Mouse (Mus musculus) forebrain, embryonic 16.5 days (tissue): ENCODE measurements around the gene Il20rb. TPM values are rescaled to one million over a fixed set of nuclear protein-coding genes. Genes with fewer than 3 reads are reported as not detected.

Source experiments
- ATAC-seq: fragments of 200-750 bp; cut with Nextera tagmentation; 2 replicates; pipeline ENCODE4 v1.8.0; 2017; ENCODE audit warnings: mild to moderate bottlenecking, moderate library complexity
- H3K27ac ChIP-seq: fragments of 300-500 bp; sonication (generic); 2 replicates; pipeline ENCODE4 v1.5.1; 2014; ENCODE audit warnings: low read length, control low read depth
- H3K27me3 ChIP-seq: fragments of 300-500 bp; sonication (generic); replicated peaks from 2 replicates; pipeline ENCODE4 v1.6.1; 2014; ENCODE audit warnings: low read length; ENCODE audit not compliant: control insufficient read depth, insufficient read depth
- H3K36me3 ChIP-seq: fragments of 300-500 bp; sonication (generic); 2 replicates; pipeline ENCODE4 v1.6.1; 2014; ENCODE audit not compliant: control insufficient read depth, insufficient read depth
- H3K4me1 ChIP-seq: fragments of 300-500 bp; sonication (generic); replicated peaks from 2 replicates; pipeline ENCODE4 v1.6.1; 2014; ENCODE audit warnings: low read length; ENCODE audit not compliant: control insufficient read depth, insufficient read depth
- H3K4me2 ChIP-seq: fragments of 300-500 bp; sonication (generic); 2 replicates; pipeline ENCODE4 v1.6.1; 2014; ENCODE audit warnings: mild to moderate bottlenecking, low read length, control low read depth
- H3K4me3 ChIP-seq: fragments of 300-500 bp; sonication (generic); replicated peaks from 2 replicates; pipeline ENCODE4 v1.5.1; 2014; ENCODE audit warnings: mild to moderate bottlenecking, low read length, control low read depth
- H3K9ac ChIP-seq: fragments of 300-500 bp; sonication (generic); replicated peaks from 2 replicates; pipeline ENCODE4 v1.6.1; 2014; ENCODE audit warnings: low read depth, low read length, control low read depth
- H3K9me3 ChIP-seq: fragments of 300-500 bp; sonication (generic); 2 replicates; pipeline ENCODE4 v1.6.1; 2016; ENCODE audit warnings: low read length; ENCODE audit not compliant: control insufficient read depth
- WGBS: fragments of 180-500 bp; shearing (Covaris S2); extraction: QIAGEN DNeasy Blood & Tissue Kit; methylation state at CpG from one replicate; pipeline ENCODE4 v1.1.7; 2014; 5-methylcytosine and 5-hydroxymethylcytosine counted together
- polyA plus RNA-seq: library from polyadenylated mRNA; unstranded; fragments of >200 nt; fragmentation: Nextera tagmentation; extraction: Ambion mirVana; gene quantifications from 2 replicates; pipeline ENCODE4 v1.2.1, GENCODE M21; 2015

The Il20rb gene
- polyA plus RNA-seq, 1 experiment from 2014 or later: 0.53 TPM

DNA sequence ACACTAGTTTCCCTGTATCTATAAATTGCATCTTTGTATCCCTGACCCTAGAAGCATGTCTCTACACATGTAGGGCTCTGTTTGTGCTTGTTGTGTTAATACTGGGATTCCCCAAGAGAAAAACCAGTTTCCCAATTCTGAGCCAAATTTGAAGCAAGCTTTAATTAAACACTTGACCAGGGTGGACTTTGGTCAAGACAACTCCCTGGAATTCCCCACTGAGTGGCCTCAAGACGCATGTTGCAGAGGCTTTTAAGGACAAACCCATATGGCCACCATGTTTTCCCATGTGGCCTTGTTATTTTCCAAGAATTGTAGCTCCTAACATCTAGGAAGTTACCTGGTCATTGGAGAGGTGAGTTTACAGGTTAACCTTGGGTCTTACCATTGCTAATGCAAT lies 12.5 kb downstream of the Il20rb start:
- ATAC-seq: no peak
- WGBS: 95% methylated on average over 1 of the region's 1 CpGs

DNA sequence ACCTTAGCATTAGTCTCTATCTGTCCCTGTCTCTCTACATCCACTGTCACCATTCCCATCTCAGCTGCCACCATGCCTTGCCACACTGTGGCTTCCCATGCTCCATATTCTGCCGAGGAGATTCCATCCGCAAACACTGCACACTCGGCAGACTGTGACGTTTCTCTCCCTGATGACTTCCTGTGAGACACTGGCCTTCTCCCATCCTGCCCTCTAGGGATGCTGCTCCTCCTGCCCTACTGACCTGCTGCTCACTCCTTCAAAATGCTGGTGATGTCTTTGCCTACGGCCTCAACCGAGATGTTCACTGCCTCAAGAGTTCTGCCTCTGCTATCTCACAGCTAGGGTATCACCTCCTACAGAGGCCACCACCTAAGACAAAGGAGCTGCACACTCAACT lies 13.2 kb downstream of the Il20rb start:
- Histone ChIP-seq H3K4me3 (no peak overlapping the region), H3K9me3 (no peaks in the 10 kb centered on the region), H3K4me2 (no peak overlapping the region), H3K27ac (no peak overlapping the region), H3K36me3 (no peaks in the 10 kb centered on the region), H3K4me1 (0 out of 2 replicates have a peak, but pooled peaks cover 2% of the 10 kb centered on the region), H3K9ac (no peak overlapping the region), H3K27me3 (no peaks in the 10 kb centered on the region)
- WGBS: 88% methylated on average over 6 of the region's 6 CpGs
- no peak for ATAC-seq

More for the DNA sequence above, 12.5 kb downstream of the Il20rb start:
- Histone ChIP-seq H3K9me3 (no peaks in the 10 kb centered on the region), H3K27ac (no peak overlapping the region), H3K27me3 (no peaks in the 10 kb centered on the region), H3K9ac (no peak overlapping the region), H3K36me3 (no peaks in the 10 kb centered on the region), H3K4me2 (no peak overlapping the region), H3K4me1 (0 out of 2 replicates have a peak, but pooled peaks cover 2% of the 10 kb centered on the region), H3K4me3 (no peak overlapping the region)

DNA sequence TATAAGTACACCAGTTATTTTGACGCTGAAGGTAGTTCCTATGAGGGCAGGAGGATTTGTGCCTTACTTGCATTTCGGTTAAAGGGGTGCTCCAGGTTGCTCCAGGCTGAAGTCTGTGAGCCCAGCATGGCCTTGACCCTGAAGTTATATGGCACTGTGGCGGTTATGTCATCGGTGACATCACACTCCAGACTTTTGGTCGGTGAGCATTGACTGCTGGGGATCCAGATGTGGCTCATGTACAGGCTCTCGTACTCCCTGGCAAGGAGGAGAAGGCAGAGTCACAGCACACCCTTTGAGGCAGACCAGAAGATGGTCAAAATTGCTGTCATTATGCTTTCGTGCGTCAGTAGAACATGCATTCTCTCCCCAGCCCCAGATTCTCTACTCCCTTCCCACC lies 13.7 kb downstream of the Il20rb start:
- 94% methylated on average over 8 of the region's 8 CpGs for WGBS
- H3K4me2 ChIP-seq: no peak overlapping the region
- H3K4me3 ChIP-seq: no peak overlapping the region
- H3K9me3 ChIP-seq: no peaks in the 10 kb centered on the region
- H3K27me3 ChIP-seq: no peaks in the 10 kb centered on the region
- no peak for ATAC-seq
- H3K4me1 ChIP-seq: 0 out of 2 replicates have a peak, but pooled peaks cover 2% of the 10 kb centered on the region
- H3K9ac ChIP-seq: no peak overlapping the region
- no peak overlapping the region for H3K27ac ChIP-seq
- H3K36me3 ChIP-seq: no peaks in the 10 kb centered on the region

DNA sequence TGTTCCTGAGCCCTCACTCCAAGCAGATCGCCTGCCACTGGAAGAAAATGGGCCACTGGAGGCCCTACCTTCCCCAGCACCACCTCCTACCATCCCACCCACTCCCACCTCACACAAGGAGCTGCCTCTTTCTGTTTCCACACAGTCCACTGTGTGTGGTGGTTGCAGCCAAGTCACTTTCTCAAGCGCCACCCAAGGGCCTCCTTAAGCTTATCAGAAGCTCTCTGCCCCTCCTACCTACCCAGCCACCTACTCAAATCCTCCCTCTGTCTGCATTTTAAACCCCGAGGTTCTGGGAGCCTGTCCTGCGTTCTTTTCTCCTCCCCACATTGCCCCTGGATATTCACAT lies 15.0 kb downstream of the Il20rb start:
- 76% methylated on average over 4 of the region's 4 CpGs for WGBS
- H3K9ac ChIP-seq: no peak overlapping the region
- H3K27me3 ChIP-seq: no peaks in the 10 kb centered on the region
- ATAC-seq: no peak
- H3K9me3 ChIP-seq: no peaks in the 10 kb centered on the region
- H3K27ac ChIP-seq: no peak overlapping the region
- H3K4me2 ChIP-seq: no peak overlapping the region
- H3K4me1 ChIP-seq: peaks cover 15% of the 10 kb centered on the region
- no peaks in the 10 kb centered on the region for H3K36me3 ChIP-seq
- H3K4me3 ChIP-seq: no peak overlapping the region

DNA sequence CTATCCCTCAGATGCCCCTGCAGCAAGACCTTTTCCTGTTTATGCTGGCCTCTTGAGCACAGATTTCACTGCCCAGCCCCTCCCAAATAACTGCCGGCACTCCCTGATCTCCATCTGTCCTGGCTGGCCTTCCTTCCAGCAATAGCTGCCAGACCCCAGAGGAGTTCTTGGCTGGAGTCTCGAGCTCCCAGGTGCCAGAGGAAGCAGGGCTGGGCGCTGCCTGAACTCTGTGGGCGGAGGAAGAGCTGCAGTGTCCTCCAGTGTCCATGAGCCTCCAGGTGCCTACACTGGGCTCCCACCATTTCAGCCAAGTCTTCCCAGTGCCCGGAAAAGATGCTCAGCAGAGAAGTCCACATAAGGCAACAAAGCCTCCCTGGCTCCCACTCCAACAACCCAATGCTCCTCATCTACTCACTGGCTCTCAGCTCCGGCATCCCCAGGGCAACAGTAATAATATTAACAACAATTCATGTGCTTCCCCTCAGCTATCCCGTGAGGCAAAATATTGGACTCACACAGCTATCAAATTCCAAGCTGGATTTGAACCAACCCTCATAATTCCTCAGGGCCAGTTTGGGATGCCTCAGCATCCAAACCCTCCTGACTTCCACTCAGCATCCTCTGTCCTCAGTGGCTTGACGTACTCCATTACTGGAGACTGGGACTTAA lies 15.5 kb downstream of the Il20rb start:
- Histone ChIP-seq H3K9ac (no peak overlapping the region), H3K9me3 (no peaks in the 10 kb centered on the region), H3K27me3 (no peaks in the 10 kb centered on the region), H3K4me2 (no peak overlapping the region), H3K4me3 (no peak overlapping the region), H3K4me1 (peaks cover 15% of the 10 kb centered on the region), H3K27ac (no peak overlapping the region), H3K36me3 (no peaks in the 10 kb centered on the region)
- 61% methylated on average over 8 of the region's 8 CpGs for WGBS
- peak; percentile 33; the same call in 1 of the 2 replicates for ATAC-seq

DNA sequence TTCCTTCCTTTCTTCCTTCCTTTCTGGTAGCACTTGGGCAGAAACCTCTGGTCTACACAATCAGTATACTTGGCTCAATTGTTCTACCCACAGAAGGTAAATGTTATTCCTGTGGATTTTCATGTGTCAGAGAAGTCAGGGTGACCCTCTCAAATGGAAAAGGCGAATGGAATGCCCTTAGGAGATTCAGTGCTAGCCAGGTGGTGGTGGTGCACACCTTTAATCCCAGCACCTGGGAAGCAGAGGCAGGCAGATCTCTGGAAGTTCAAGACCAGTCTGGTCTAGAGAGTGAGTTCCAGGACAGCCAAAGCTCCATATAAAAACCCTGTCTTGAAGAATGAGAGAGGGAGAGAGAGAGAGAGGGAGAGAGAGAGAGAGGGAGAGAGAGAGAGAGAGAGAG lies 16.4 kb downstream of the Il20rb start:
- Histone ChIP-seq H3K36me3 (no peaks in the 10 kb centered on the region), H3K9me3 (no peaks in the 10 kb centered on the region), H3K27ac (no peak overlapping the region), H3K9ac (no peak overlapping the region), H3K27me3 (no peaks in the 10 kb centered on the region), H3K4me3 (no peak overlapping the region), H3K4me2 (no peak overlapping the region), H3K4me1 (peaks cover 15% of the 10 kb centered on the region)
- no peak for ATAC-seq
- WGBS: 50% methylated on average over 1 of the region's 1 CpGs

DNA sequence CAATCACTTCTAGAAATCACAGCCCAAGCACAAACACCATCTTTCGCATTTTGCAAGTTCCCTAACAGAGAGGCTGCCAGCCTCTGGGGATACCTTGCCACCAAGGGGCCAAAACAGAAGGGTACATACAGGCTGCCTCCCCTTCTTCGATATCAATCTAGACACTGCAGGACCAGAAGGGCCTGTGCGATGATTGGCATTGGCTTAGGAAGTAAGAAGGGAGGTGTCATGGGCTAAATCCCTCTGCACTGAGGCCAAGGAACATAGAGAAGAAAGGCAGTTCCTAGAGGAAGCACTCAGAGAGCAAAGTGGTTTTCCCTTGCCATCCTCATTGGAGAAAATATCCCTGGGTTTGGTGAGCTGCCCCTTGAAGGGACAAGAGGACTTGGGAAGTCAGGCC lies 16.9 kb downstream of the Il20rb start:
- no peaks in the 10 kb centered on the region for H3K27me3 ChIP-seq
- 84% methylated on average over 3 of the region's 3 CpGs for WGBS
- no peaks in the 10 kb centered on the region for H3K9me3 ChIP-seq
- ATAC-seq: no peak
- no peak overlapping the region for H3K4me2 ChIP-seq
- no peak overlapping the region for H3K4me3 ChIP-seq
- no peaks in the 10 kb centered on the region for H3K36me3 ChIP-seq
- H3K9ac ChIP-seq: no peak overlapping the region
- H3K27ac ChIP-seq: no peak overlapping the region
- H3K4me1 ChIP-seq: peaks cover 15% of the 10 kb centered on the region

DNA sequence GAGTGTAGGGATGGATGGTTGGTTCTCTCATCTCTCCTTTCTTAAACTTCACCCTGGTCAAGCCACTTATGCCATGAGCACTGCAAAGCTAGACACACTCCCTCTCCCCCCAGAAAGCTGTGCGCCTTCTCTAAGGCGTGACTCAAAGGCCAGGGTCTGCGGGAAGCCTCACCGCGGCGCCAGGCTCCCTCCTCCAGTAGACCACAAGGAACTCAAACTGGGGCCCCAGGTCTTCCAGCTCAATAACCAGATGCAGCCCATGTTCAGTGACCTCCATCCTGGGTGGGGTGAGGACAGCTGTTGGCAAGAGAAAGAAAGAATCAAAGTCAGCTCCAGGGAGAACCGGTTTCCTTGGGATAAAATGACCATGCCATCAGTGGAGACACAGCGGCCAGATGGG lies 18.4 kb downstream of the Il20rb start:
- Histone ChIP-seq H3K4me3 (no peak overlapping the region), H3K9me3 (no peaks in the 10 kb centered on the region), H3K9ac (no peak overlapping the region), H3K27me3 (no peaks in the 10 kb centered on the region), H3K4me2 (no peak overlapping the region), H3K27ac (no peak overlapping the region), H3K36me3 (no peaks in the 10 kb centered on the region), H3K4me1 (peaks cover 15% of the 10 kb centered on the region)
- 95% methylated on average over 8 of the region's 8 CpGs for WGBS
- no peak for ATAC-seq

DNA sequence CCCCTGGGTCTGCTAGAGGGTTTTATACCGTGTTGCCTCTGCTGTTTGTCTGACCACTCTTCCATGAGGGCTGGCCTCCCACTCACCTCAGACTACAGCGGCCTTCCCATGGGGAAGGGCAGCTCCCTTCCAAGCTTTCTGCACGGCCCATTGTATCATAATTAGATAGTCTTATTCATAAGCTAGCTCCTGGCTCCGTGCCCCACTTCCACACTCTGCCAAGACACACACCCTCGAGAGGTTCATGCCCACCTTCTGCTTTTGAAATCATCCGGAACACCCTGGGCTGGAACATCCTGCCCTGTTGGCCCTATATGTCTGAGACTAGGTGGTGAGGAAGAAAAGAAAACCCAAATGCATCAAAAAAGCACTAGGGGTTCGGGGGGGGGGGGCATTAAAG lies 18.9 kb downstream of the Il20rb start:
- no peak for ATAC-seq
- no peak overlapping the region for H3K27ac ChIP-seq
- WGBS: 35% methylated on average over 7 of the region's 7 CpGs
- no peaks in the 10 kb centered on the region for H3K27me3 ChIP-seq
- no peaks in the 10 kb centered on the region for H3K9me3 ChIP-seq
- no peak overlapping the region for H3K4me3 ChIP-seq
- H3K9ac ChIP-seq: no peak overlapping the region
- peaks cover 15% of the 10 kb centered on the region for H3K4me1 ChIP-seq
- H3K4me2 ChIP-seq: no peak overlapping the region
- no peaks in the 10 kb centered on the region for H3K36me3 ChIP-seq

DNA sequence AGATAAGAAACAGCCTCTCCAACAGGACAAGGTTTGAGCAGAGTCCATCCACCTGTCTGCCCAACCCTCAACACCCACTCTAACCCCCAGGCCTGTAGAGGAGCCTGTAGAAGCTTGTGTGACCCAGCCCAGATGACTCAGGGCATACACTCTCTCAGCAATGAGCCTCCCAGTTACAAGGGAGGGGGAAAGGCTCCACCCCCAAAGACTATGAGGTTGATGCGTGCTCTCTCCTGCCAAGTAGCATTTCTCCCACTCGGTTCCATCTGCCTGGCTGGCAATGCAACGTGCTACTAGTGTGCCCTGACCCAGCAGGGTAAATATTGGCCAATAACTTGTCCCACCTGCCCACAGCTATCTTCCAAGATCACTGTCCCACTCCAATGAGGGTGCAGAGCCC lies 19.8 kb downstream of the Il20rb start:
- ATAC-seq: 0 out of 2 replicates have a peak, but pooled peaks have one; percentile 36

More for the DNA sequence above, 19.8 kb downstream of the Il20rb start:
- Histone ChIP-seq H3K9ac (no peak overlapping the region), H3K36me3 (no peaks in the 10 kb centered on the region), H3K9me3 (no peaks in the 10 kb centered on the region), H3K4me2 (no peak overlapping the region), H3K4me3 (no peak overlapping the region), H3K27ac (no peak overlapping the region), H3K4me1 (peaks cover 15% of the 10 kb centered on the region), H3K27me3 (no peaks in the 10 kb centered on the region)
- 81% methylated on average over 3 of the region's 3 CpGs for WGBS
